Mouse (Mus musculus): ENCODE measurements around the gene Lsm2.

- TF ChIP-seq CTCF (IDR thresholded peaks at IDR 0.05; ENCODE audit: control insufficient read depth, insufficient read depth, insufficient read length) (no peak), MAX (IDR thresholded peaks at IDR 0.05) (no peak), FOSL1 (IDR thresholded peaks at IDR 0.05; ENCODE audit: insufficient read depth, low read length, poor library complexity, severe bottlenecking) (no peak), USF1 (IDR thresholded peaks at IDR 0.05; ENCODE audit: low read depth) (no peak), MYOD1 (IDR thresholded peaks at IDR 0.05; ENCODE audit: control insufficient read depth, insufficient read length, low read depth) (no peak)
Observed at GRCm38 (mm10) chr17:34979631-34980030, 2.0 kb upstream of the Lsm2 start.

All from C2C12 (cell line).